22 mouse cellular contexts compared by ENCODE assay signal in genomic region chr3:84837984-84838383, GRCm38 (mm10).
"Had no signal": no experiment of that assay in that cellular context is flagged by ENCODE, and none has a peak within 500 bp of the region (broad histone marks: within the 10 kb centered on the region; RNA-seq: fewer than 3 reads in every experiment).

No protein-coding gene starts in this region.

- H3K36me3 ChIP-seq: kidney, embryonic 15.5 days; limb, embryonic 12.5 days; limb, embryonic 15.5 days; neural tube, embryonic 12.5 days; neural tube, embryonic 15.5 days had no signal

- H3K27ac ChIP-seq: kidney, embryonic 15.5 days; limb, embryonic 12.5 days; limb, embryonic 15.5 days; liver, embryonic 14.5 days; macrophage; neural tube, embryonic 12.5 days; neural tube, embryonic 15.5 days had no signal

- ATAC-seq: liver, postnatal 0 days; lung, postnatal 0 days had no signal

- DNase-seq: kidney, adult 11 months; kidney, adult 8-10 months; kidney, postnatal 10 days; kidney, postnatal 4 days; left cerebral cortex, postnatal 4 days; liver, postnatal 0 days; lung, embryonic 14.5 days; midbrain, embryonic 14.5 days; retina, postnatal 1 day; right cerebral cortex, postnatal 4 days; thymus, adult 18-20 months; thymus, postnatal 36 days had no signal

- H3K27me3 ChIP-seq: kidney, embryonic 15.5 days; limb, embryonic 12.5 days; limb, embryonic 15.5 days; neural tube, embryonic 12.5 days; neural tube, embryonic 15.5 days had no signal

- H3K4me1 ChIP-seq: kidney, embryonic 15.5 days; limb, embryonic 12.5 days; limb, embryonic 15.5 days; neural tube, embryonic 12.5 days; neural tube, embryonic 15.5 days had no signal

- H3K4me3 ChIP-seq: kidney, embryonic 15.5 days; limb, embryonic 12.5 days; limb, embryonic 15.5 days; neural tube, embryonic 12.5 days; neural tube, embryonic 15.5 days had no signal

- H3K4me2 ChIP-seq: kidney, embryonic 15.5 days; limb, embryonic 12.5 days; limb, embryonic 15.5 days; liver, embryonic 11.5 days; lung, embryonic 14.5 days; midbrain, embryonic 11.5 days; neural tube, embryonic 12.5 days; neural tube, embryonic 15.5 days had no signal

- H3K9me3 ChIP-seq: kidney, embryonic 15.5 days; limb, embryonic 12.5 days; limb, embryonic 15.5 days; neural tube, embryonic 12.5 days; neural tube, embryonic 15.5 days had no signal

- H3K9ac ChIP-seq: kidney, embryonic 15.5 days; limb, embryonic 12.5 days; limb, embryonic 15.5 days; liver, embryonic 14.5 days; liver, postnatal 0 days; lung, embryonic 14.5 days; neural tube, embryonic 12.5 days; neural tube, embryonic 15.5 days had no signal
